Mouse (Mus musculus): ENCODE data around the gene Prelp. TPM values are rescaled to one million over a fixed set of nuclear protein-coding genes. Genes with fewer than 3 reads are reported as not detected.

Gene Prelp
- total RNA-seq, 2 experiments from 2014 or later = 11.8 to 12.8 TPM

- DNase-seq = no peak
These were observed 22.1 kb downstream of the Prelp start for GRCm38 (mm10) chr1:133899043-133899542.

DNA sequence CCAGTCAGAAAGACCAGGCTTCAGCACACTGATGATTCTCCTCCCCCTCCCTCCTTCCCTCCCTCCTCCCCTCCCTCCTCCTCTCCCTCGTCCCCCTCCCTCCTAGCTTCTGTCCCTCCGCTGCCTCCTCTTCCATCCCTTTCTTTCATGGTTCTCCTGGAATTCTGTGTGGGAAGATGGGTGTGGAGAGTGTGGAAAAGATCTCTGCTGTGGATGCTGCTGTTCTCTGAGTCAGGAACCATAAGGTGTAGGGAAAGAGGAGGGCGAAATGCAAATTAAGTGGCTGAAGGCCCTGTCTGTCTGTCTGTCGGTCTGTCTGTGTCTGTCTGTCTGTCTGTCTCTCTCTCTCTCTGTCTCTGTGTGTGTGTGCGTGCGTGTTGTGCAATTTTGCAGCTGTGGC is 23.9 kb downstream of the Prelp start:
- DNase-seq = no peak

DNA sequence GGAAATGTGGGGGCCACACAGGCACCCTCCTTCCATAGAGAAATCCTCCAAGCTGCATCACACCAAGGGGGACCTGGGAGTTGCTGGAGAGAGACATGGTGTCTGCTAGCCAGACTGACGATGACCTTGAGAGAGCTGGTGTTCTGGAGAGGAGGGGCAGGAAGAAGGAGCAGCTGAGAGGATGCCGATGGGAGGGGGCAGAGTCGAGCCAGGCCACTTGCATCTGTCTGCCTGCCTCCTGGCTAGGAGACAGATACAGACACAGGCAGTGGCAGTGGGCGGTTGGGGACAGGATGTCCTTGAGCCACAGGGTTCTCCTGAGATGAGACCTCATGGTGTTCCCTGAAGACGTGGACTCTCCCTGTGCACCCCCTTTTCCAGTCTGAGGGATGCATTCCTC is 29.7 kb downstream of the Prelp start:
- DNase-seq = no peak

- no peak for DNase-seq
These were observed 31.1 kb downstream of the Prelp start for GRCm38 (mm10) chr1:133889949-133890598.

- DNase-seq = no peak
These were observed 33.5 kb downstream of the Prelp start for GRCm38 (mm10) chr1:133887538-133888250.

- peak; percentile 51 to 63 for DNase-seq
These were observed 34.2 kb downstream of the Prelp start for GRCm38 (mm10) chr1:133887044-133887443.

DNA sequence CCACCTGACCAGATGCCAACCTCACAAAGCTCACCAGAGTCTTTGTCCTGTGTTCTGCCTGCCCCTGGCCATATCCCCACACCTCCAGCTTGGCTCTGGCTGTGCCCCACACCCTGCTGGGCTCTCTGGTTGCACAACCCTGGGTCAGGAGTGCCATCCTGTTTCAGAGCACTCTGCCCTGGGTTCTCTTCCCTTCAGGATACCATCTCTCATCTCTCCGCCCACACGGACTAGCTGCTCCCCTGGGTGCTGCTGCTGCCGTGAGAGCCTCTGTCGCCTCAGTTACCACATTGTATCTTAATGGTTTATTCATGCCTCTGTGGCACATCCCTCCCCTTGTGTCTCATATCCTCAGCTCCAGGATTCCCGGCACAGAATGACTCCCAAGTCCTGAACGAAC is 34.8 kb downstream of the Prelp start:
- DNase-seq = no peak

GRCm38 (mm10) chr1:133885811-133886210 is 35.4 kb downstream of the Prelp start:
- DNase-seq = no peak

GRCm38 (mm10) chr1:133884746-133885145 is 36.5 kb downstream of the Prelp start:
- DNase-seq = no peak

- no peak for DNase-seq
These were observed 37.1 kb downstream of the Prelp start for GRCm38 (mm10) chr1:133884090-133884489.

- no peak for DNase-seq
These were observed 38.7 kb downstream of the Prelp start for GRCm38 (mm10) chr1:133882283-133883217.

GRCm38 (mm10) chr1:133881813-133882212 is 39.4 kb downstream of the Prelp start:
- DNase-seq = no peak

GRCm38 (mm10) chr1:133878825-133879423 is 42.3 kb downstream of the Prelp start:
- no peak for DNase-seq

DNA sequence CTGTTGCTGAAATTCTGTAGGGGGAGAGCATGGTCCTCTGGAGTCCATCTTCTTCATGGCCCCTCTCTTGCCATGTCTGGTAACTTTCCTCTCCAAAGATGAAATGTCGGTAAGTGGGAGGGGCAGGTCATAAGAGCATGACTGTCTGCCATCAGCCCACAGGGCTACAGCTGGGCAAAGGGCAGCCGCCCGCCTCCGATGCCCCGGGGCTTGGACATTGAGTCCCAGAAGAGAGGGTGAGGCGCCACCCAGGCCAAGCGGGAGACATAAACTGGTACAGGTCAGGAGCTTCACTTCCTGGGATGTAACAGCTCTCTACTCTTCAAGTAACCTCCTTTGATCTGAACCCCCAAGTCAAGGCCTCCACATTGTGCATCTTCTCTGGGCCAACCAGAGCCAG is 44.3 kb downstream of the Prelp start:
- no peak for DNase-seq

DNA sequence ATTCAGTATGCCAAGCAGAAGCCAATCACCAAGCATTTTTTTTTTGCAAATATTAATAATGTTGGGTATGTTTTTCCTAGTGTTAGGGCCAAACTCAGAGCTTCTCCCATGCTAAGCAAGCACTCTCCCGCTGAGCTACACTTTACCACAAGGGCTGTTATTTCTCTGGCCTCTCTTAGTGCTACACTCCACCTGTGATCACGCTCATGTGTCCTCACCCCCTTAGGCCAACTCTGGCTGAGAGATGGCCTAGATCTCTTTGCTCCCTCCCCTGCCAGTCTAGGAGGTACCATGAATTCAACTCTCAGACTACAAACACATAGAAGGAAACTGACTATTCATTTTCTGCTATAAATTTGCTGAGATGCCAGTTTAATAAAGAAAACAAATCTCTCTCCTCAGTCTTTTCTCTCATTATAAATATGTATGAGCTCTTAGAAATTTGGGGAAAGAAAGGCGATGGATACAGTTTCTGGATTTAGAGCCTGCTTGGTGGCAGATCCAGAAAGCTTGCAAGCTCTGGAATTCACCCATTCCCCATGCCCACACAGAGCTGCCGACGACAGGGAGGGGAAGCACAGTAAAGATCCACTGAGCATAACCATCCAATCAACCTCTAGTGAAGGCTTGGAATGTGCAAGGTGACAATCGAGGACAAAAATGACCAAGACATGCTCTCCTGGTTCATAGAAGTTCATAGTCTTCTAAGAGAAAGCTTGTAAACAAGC is 48.0 kb downstream of the Prelp start:
- DNase-seq = no peak

GRCm38 (mm10) chr1:133871241-133871640 is 50.0 kb downstream of the Prelp start:
- no peak for DNase-seq

DNA sequence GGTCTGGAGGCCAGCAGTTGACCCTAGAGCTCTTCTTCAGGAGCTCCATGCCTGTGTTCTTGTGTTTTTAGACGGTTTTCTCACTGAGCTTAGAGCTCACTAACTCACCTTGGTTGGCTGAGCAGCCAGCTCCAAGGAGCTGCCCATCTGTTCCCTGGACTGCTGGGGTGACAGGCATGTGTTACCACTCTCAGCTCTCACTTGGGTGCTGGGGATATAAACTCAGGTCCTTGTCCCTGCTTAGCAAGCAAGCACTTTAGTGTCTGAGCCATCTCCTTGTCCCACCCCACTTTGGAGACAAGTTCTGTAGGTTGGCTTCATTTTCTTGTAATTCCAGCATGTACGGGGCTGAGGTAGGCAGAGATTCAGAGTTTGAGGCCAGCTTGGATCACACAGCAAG is 52.0 kb downstream of the Prelp start:
- DNase-seq = no peak

GRCm38 (mm10) chr1:133863257-133863997 is 57.8 kb downstream of the Prelp start:
- no peak for DNase-seq

DNA sequence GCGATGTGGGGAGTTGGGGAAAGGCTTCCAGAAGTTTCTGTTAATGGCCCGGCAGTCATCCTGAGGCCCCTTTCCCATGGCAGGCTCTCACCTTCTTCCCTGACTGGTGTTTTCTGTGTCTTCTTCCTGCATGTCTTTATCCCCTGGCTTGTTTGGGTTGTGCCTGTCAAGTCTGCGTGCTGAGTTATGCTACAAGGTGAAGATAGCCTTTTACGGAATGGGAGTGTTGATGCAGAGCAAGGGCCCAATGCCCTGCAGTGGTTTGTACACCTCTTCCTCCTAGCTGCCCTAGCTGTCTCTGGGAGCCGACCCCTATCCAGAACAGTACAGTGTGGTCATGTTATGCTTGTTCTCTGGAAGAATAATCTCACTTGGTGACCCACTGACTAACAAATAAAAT is 60.2 kb downstream of the Prelp start:
- no peak for DNase-seq
